Mouse (Mus musculus): ENCODE data around the gene Kifc5b. TPM values are rescaled to one million over a fixed set of nuclear protein-coding genes. Genes with fewer than 3 reads are reported as not detected.

The Kifc5b gene
- polyA plus RNA-seq (2015; fragmentation: Illumina TruSeq; extraction: RNeasy Lipid Tissue Mini Kit (QIAGEN cat#74804); ENCODE audit: low read depth, low replicate concordance): 3.3 TPM

DNA sequence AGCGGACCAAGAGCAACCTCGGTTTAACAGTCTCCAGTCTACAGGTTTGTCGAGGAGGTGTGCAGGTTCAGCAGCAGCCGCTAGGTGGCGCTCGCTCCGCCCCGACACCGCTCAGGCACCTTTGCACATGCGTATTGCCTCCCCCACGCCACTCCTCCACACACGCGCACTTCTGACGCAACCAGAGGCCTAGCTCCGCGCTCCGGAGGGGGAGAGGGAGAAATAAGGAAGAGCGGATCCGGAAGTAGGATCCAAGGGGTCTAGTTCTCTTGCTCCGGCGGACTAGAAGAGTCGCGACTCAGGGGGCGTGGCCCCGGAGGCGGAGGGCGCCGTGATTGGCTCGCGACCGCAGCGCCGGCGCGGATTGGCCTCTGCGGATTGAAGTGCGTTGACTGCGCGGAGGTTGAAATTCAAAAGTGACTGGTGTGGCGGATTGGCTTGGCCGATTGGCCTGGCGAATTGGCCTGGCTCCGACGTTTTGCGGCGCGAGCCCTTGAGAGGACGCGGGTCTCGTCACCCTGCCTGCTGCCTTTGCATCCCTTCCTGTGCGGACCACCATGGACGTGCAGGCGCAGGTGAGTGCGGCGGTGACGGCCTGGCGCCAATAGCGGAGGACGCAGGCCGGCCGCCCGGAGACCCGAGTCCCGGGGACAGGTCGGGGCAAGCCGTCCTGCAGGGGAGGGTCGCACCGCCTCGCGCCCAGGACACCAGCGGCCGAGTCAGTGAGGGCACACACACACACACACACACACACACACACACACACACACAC lies at the start of gene Kifc5b:
TSS of gene Kifc5b (plus strand) at position 381 of the 772 bp plus-strand sequence.

GRCm38 (mm10) chr17:26932839-26933398 lies 16.0 kb downstream of the Kifc5b start, which contains the start of gene Phf1:
Phf1 (plus strand) TSS chr17:26933052.

GRCm38 (mm10) chr17:26939178-26939972 lies 22.5 kb downstream of the Kifc5b start, which contains the start of gene Cuta:
Cuta (minus strand) TSS chr17:26939569.

DNA sequence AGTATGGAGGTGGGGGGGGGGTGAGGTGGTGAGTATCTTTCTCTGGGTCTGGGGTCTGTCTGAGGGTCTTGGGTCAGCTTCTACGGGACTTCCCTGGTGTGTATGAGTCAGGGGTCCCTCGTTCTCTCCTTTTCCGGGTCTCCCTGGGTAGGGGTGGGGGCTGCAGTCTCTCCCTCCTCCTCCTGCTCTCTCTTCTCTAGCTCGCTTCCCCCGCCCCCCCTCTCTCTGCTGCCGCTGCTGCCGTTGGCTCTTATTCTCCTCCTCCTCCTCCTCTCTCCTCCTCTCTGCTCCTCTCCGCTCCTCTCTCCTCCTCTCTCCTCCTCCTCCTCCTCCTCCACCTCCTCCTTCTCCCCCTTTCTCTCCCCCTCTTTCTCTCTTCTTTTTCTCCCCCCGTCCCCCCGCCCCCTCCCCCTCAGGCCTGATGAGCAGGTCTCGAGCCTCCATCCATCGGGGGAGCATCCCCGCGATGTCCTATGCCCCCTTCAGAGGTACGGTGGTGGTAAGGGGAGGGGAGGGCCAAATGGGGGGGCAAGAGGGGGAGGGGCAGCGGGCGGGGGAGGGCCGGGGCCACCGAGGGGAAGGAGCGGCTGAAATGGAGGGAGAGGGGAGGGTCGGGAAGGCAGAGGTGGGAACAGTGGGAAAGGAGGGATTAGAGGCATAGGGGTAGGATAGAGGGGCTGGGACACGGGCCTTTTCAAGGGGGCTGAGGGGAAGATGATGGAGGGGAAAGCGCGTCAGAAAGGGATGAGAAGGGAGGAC lies 24.3 kb downstream of the Kifc5b start, which contains the start of gene Syngap1:
TSS of gene Syngap1 (plus strand) at position 223 of the 759 bp plus-strand sequence.

DNA sequence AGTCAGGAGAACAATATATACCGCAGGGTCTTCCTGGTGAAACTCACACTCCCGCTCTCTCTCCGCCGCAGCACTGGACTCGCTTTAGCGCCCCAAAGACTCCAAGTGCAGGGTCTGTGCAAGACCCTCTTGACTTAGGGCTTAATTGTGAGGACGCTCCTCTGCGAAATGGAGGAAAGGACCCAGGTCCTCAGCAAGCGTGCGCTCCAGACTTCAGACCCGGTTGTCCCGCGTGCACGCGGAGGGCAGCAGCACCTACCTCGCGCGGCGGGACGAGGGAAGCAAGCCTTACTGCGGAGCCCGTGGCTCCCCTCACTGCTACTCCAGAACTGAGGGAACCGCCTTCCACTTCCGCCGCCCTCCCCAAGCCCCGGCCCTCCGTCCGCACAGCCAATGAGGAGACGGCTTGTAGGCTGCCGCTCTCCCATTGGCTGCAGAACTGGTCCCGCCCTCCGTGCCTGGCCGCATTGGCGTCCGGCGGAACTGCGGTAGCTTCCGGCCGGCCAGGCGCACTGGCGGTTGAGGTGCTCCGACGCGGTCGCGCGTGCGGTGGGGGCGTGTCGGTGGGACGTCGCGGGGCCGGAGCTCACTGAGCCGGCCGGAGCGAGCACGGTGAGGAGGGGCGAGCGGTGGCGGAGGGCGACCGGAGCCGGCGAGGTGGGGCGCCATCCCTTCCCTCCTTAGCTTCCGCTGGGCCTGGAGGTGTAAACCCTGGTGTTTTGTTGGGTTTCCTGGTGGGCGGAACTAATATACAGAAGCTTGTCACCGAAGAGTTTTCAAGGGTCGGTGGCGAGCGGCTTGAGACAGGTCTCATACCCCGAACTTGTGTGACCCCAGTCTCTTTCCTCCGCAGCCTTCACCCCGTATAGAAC lies 56.0 kb downstream of the Kifc5b start, which contains the start of gene Zbtb9:
TSS of gene Zbtb9 (plus strand) at position 465 of the 872 bp plus-strand sequence.

Other genes starting within 250 kb of the Kifc5b start
- 21.3 TPM for gene Crebrf, start 201.4 kb upstream of the Kifc5b start, polyA plus RNA-seq (2015; fragmentation: Illumina TruSeq; extraction: RNeasy Lipid Tissue Mini Kit (QIAGEN cat#74804); ENCODE audit: low read depth, low replicate concordance)
- gene Bnip1, start 136.0 kb upstream of the Kifc5b start, polyA plus RNA-seq (2015; fragmentation: Illumina TruSeq; extraction: RNeasy Lipid Tissue Mini Kit (QIAGEN cat#74804); ENCODE audit: low read depth, low replicate concordance): 44.6 TPM
- gene Nkx2-5, start 72.1 kb upstream of the Kifc5b start, polyA plus RNA-seq (2015; fragmentation: Illumina TruSeq; extraction: RNeasy Lipid Tissue Mini Kit (QIAGEN cat#74804); ENCODE audit: low read depth, low replicate concordance): not detected
- 39.3 TPM for gene Phf1, start 16.0 kb downstream of the Kifc5b start, polyA plus RNA-seq (2015; fragmentation: Illumina TruSeq; extraction: RNeasy Lipid Tissue Mini Kit (QIAGEN cat#74804); ENCODE audit: low read depth, low replicate concordance)
- 127 TPM for gene Cuta, start 22.5 kb downstream of the Kifc5b start, polyA plus RNA-seq (2015; fragmentation: Illumina TruSeq; extraction: RNeasy Lipid Tissue Mini Kit (QIAGEN cat#74804); ENCODE audit: low read depth, low replicate concordance)
- 128 TPM for gene Syngap1, start 24.2 kb downstream of the Kifc5b start, polyA plus RNA-seq (2015; fragmentation: Illumina TruSeq; extraction: RNeasy Lipid Tissue Mini Kit (QIAGEN cat#74804); ENCODE audit: low read depth, low replicate concordance)
- gene Zbtb9, start 56.1 kb downstream of the Kifc5b start, polyA plus RNA-seq (2015; fragmentation: Illumina TruSeq; extraction: RNeasy Lipid Tissue Mini Kit (QIAGEN cat#74804); ENCODE audit: low read depth, low replicate concordance): 14.4 TPM
- 10.8 TPM for gene Bak1, start 111.9 kb downstream of the Kifc5b start, polyA plus RNA-seq (2015; fragmentation: Illumina TruSeq; extraction: RNeasy Lipid Tissue Mini Kit (QIAGEN cat#74804); ENCODE audit: low read depth, low replicate concordance)
- 2.3 TPM for gene Itpr3, start 140.2 kb downstream of the Kifc5b start, polyA plus RNA-seq (2015; fragmentation: Illumina TruSeq; extraction: RNeasy Lipid Tissue Mini Kit (QIAGEN cat#74804); ENCODE audit: low read depth, low replicate concordance)
- 457 TPM for gene Uqcc2, start 216.8 kb downstream of the Kifc5b start, polyA plus RNA-seq (2015; fragmentation: Illumina TruSeq; extraction: RNeasy Lipid Tissue Mini Kit (QIAGEN cat#74804); ENCODE audit: low read depth, low replicate concordance)